Mouse (Mus musculus) cerebellum, adult 11 months (tissue): ENCODE measurements at regions not wholly inside any gene's neighbourhood (a gene's known extent, or its start where the extent isn't known, plus 50 kb on each side); places are given as distances from the start of the nearest gene placed in this dataset.

Experiments
- DNase-seq: peaks from one replicate; pipeline ENCODE4 v3.0.0; 2022

- no peak for DNase-seq
Observed at GRCm38 (mm10) chr6:99889055-99889454, 162.9 kb upstream of the Prok2 start.

DNA sequence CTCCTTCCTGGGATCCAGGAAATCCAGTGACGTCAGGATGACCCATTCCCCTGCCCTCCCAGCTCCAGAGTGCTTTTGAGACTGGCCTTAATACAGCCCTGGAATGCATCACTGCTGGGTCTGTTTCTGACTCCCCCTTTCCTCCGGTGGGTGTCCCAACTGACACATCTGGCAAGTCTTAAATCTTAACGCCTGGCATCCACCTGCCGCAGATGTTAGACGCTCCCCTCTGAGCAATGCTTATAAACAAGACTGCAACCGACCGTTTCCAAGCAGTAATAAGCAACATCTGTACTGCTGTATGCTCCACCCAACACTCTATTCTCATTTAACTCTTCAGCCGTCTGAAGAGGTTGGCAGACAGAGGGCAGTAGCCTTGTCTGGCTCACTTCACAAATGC, 161.7 kb upstream of the Prok2 start:
- DNase-seq: no peak

DNA sequence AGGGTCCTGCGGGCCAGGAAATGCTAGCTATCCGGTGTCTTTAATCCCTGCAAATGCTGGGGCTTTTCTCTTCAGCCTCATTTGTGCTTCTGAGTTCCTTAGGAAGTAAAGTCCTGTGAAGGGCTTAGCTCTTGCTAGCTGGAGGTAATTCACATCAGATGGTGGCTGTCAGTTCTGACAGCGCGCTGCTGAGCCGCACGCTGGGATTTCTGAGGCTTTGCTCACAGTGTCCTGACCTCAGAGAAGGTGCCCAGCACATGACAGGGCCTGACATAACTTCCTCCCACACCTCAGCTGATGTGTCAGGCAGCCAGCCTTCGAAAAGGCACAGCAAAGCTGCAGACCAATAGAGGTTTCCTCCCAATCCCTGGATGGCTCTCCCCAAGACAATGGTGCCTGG, 158.6 kb upstream of the Prok2 start:
- no peak for DNase-seq

DNA sequence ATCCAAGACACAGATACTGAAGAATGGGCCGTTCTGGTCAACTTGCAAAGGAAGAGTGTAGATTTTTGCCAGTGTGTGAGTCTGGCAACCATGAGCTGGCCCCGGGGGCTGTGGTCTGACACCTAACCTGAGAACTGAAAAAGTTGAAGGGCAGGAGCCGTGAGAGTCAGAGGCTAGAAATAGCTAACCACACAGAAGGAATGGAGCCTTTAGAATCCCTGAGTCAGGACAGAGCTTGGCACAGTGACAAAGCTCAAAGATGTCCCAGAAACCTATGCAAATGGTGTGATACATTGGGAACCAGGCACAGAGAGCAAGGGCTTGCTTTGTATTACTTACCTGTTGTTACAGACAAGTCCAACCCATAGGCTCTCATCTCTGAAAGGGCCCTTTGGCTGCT, 157.9 kb upstream of the Prok2 start:
- no peak for DNase-seq

- no peak for DNase-seq
Observed at GRCm38 (mm10) chr6:99881606-99882005, 155.4 kb upstream of the Prok2 start.

DNA sequence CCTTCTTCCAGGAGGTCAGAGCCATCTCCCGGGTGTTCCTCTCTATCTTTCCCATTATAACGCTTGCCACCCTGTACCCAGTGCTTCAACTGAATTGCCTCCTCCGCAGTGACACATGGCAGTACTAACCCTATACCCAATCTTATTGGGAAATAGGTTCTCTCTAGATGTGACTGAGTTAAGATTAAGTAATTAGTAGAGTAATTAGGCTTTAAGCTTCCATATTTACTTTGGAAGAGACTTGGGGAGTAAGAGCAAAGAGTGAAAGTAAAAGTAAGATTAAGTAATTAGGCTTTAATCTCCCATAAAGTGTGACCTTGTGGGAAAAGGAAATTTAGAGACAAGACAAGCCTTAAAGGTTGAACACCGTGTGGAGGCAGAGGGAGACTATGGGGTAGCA, 148.7 kb upstream of the Prok2 start:
- DNase-seq: no peak

- DNase-seq: no peak
Observed at GRCm38 (mm10) chr6:99874029-99874428, 147.8 kb upstream of the Prok2 start.

DNA sequence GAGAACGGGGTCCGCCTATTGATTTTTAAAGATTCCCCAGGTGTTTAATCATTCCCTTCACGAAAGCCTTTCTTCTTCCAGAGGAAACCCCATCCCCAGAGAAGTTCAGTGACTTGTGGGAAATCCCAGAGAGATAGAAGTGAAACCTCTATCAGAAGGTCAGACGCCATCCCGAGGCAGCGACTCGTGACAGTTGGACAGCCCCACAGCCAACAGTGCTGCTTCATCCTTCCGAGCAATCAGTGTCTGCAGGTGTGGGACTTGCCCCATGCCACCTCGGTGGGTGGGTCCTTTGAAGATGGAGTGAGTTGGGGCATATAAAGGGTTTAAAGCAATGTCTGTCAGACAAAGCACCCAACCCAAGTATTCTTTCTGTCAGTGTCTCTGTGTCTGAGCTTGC, 139.9 kb upstream of the Prok2 start:
- no peak for DNase-seq

DNA sequence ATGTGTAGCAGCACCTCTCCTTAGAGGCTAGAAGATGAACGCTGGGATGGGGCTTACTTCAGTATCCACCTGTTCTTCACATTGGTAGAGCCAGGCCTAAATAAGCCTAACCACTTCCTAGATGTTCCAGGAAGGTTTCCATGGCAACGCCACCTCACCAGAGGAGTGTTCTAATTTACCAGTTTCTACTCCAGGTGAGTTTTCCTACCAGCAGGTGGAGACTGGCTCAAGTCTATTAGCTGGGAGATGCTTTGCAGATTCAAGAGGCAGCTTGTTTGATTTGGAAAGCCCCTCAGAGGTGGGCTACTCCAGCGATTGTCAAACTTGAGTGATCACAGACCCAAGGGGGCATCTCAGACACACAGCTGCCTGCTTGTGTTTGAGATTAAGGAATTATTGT, 138.8 kb upstream of the Prok2 start:
- DNase-seq: peak; percentile 11

DNA sequence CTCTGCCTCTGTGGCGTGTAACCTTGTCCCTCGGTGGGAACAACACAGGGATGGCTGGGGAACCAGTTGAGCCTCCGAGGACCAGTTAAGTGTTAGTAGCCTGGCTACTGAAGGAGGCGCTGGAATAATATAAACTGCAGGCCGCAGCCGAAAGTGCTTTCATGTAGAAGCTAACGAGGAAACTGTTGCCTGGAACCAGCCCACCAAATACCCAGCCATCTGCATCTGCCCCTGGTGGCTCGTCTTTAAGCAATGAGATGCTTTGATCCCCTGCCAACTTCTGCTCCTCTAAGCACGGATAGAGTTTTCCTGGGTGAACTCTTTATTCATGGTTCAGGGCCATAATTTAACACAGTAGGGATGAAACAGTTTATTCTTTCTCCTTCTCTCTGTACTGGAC, 137.2 kb upstream of the Prok2 start:
- no peak for DNase-seq

DNA sequence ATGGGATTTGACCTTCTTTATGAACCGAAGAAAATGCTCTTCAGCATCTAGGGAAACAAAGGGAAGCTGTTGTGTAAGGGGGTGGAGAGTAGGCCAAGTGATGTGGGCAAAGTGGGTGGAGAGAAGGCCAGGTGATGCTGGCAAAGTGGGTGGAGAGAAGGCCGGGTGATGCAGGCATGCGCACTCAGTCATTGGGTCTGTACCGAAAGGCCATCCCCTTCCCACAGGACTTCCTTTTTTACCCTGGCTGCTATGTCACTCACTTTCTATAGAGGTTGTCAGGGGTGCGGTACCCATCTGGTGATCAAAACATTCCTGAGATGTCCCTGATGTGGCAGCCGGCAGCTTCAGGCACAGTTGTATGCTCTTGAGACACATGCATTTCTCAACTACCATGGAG, 131.2 kb upstream of the Prok2 start:
- DNase-seq: no peak

DNA sequence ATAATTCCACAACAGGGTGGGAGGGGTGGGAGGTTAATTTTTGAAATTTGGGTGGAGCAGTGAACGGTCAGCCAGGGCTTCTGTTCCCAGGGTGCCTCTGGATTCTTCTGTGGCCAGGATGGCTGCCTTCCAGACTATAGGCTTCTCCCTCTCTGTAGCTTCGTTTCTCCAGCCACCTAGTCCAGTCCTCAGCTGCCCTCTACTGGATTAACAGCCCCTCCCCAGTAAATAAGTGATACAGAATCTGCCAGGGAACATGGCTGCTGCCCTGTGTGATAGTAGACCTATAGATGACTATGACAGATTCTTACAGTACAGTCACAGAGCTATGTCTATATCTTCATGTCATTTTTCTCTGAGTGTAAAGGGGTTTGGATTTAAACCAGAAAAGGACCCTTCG, 127.5 kb upstream of the Prok2 start:
- no peak for DNase-seq

DNA sequence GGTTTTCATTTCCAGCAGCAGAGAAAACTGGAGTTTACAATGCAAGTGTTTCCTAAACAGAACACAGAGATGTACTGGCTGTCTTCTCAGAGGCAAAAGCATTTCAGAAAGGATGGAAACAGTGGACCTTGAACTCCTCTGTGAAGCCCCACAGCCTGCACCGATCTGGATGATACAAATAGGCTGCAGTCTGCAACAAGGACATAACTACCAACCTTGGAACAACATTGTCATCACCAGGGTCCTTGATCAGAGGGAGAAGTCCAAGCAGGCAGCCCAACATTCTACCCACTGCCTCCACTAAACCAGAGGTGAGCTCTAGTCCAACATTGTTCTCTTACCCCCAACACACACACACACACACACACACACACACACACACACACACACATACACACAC, 124.5 kb upstream of the Prok2 start:
- no peak for DNase-seq

- no peak for DNase-seq
Observed at GRCm38 (mm10) chr6:99845508-99845846, 119.3 kb upstream of the Prok2 start.

DNA sequence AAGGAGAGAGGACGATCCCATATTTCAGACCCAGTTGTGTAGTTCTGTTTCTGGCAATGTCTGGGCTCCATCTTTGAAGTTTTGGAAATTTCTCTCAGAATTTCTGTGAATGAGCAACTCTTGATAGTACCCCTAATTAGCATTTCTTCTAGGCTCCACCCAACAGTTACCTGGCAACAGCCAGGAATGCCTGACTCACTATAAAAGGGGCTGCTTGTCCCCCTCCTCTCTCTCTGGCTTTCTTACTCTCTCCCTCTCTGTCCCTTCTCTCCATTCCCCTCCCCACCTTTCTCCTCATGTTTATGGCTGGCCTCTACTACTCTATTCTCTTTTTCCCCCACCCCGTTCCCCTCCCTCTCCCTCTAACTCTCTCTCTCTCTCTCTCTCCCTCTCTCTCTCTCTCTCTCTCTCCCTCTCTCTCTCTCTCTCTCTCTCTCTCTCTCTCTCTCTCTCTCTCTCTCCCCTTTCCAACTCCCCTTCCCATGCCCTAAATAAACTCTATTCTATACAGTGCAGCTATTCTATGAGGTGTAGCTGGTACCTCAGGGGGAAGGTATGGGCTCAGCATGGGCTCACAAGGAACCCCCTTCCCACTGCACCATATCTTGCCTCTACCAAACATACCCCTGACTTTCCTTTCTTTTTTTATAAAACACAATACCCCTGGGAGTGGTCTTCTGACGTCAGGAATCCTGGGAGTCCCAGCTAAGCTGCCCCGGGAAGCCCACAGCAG, 118.7 kb upstream of the Prok2 start:
- DNase-seq: no peak

DNA sequence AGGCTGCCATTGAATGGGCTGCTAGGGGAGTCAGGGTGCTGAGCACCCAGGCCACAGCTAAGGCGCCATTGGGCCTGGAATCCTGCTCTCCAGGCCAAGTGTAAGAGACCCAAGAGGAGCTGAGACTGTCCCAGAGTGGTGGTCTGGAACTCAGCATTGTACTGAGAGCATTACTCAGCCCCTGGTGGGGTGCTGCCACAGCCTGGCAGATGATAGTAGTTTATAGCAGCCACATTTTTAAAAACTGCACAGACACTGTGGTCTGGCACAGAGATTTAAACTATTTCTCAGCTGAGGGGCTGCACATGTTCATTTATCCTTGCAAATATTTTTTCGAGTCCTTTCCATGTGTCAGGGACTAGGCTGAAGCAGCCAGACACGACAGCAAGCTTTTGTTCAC, 117.3 kb upstream of the Prok2 start:
- no peak for DNase-seq

DNA sequence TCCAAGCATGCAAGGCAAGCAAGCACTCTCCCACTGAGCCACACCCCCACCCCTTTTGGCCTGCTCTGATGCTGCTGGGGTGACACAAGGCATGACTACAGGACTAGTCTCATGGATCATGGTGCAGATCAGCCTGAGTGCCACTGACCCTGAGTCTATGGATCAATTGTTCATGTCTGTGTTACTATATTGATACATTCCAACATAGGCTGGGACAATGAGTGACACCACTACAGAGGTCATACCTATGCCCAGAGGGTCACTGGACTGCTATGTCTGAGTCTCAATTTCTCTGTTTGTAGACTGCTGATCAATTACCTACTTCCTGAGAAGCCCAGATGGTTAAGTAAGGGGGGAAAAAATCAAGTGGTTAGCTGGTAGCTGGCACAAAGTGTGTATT, 116.5 kb upstream of the Prok2 start:
- DNase-seq: no peak

- no peak for DNase-seq
Observed at GRCm38 (mm10) chr6:99840823-99841222, 114.6 kb upstream of the Prok2 start.

DNA sequence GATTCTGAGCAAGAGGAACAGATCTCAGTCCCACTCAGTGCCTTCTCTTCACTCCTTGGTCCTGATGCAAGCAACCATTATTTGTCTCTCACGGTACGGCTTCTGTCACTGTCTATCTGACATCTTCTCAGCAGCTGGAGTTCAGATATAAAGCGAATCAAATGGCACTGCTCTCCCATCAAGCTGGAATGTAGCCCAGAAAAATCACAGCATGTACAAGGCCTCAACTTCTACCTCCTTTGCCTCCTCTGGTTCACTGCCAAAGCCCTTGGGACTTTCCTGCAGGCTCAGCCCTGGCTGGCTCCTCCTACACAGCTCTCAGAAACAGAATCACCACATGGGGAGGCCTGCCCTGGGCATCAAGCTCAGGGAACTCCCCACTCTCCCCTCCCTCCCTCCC, 107.1 kb upstream of the Prok2 start:
- DNase-seq: no peak

DNA sequence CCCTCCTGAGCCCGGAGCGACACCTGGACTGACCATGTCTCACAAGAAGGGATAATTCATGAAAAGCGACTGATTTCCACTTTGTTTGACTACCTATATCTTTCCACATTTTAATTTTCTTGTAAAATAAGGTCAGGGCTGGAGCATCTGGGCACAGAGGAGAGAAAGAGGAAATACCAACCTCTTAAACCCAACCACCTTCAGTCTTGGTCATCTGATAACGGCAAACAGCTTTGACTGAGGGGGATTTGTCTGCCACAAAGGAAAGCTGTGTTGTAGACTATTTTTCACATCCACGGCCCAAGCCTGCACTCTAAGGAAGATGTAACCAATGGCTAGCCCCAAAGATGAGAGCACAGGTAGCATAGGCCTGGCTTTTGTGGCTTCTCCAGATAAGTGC, 101.4 kb upstream of the Prok2 start:
- DNase-seq: no peak

DNA sequence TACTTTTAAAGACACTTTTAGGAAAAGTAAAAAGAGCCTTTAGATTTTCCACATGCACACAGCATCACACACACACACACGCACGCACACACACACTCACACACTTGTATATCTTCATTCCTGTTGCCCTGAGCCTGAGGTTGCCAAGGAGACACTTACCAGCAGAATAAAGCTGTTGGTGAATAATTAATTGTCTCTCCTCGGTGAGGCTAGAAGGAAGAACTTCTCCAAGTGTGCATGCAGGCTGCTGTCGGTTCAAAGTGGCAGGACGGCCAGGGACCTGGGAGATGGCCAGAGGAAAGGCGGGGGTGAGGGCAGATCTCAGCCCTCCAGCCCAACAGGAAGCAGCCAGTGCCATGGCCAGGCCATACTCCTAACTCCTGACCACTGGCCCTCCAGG, 98.6 kb upstream of the Prok2 start:
- no peak for DNase-seq

- no peak for DNase-seq
Observed at GRCm38 (mm10) chr6:99822471-99822870, 96.3 kb upstream of the Prok2 start.

- no peak for DNase-seq
Observed at GRCm38 (mm10) chr6:99819255-99819929, 93.2 kb upstream of the Prok2 start.

- DNase-seq: no peak
Observed at GRCm38 (mm10) chr6:99818486-99818885, 92.3 kb upstream of the Prok2 start.

- no peak for DNase-seq
Observed at GRCm38 (mm10) chr6:99817245-99817644, 91.1 kb upstream of the Prok2 start.
